8 mouse cellular contexts compared by ENCODE assay signal in the genomic region with DNA sequence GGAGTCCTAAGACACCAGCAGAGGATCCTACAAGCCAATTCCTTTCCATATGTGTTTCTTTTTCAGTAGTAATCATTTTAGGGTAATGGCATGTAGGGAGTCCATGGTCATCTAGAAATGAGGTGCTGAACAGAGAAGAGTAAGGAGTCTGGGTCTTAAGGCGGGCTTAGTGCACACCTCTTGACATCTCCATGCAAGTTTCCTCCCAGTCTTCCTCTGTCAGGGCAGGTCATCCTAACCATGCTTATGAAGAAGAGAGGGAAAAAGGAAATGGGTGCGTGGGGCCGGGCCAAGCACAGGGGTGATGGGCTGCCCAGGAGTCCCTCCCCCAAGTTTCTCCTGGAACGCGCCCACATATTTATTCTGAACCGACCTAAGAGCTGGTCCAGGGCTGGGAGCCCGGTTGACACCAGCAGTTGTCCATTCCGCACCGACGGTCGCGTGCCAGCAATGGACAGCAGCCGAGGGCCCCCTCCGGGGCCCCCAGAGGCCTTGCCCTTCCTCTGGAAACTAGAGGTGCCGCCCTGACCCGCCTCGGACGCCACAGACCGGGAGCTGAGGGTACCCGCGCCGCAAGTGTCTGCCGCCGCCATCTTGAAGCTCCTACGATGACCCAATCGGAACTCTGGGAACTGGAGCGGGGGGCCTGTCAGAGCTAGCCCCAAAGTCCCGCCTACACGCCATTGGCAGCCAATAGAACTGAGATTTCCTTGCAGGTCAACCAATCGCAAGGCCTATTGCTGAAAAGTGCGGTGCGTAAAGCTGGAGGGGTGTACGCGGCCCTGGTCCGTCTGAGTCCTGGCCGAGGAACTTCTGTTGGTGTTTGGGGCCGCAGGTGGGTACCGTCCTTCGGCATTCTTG. TPM values are rescaled to one million over a fixed set of nuclear protein-coding genes. Genes with fewer than 3 reads are reported as not detected.
A peak's percentile ranks its signal among the peaks of the same experiment; 100 is the strongest.
DNase-seq lines count a peak whose midpoint lies in the region; ATAC-seq lines count a peak whose summit lies in the region.

A gene (minus strand): TSS at position 669 of the 861 bp plus-strand sequence.
A gene (plus strand): TSS at position 743 of the 861 bp plus-strand sequence.

- intact Hi-C loops in gastrocnemius, postnatal 14 days (cut with DNase I; ENCODE audit: low total_unique reads) = no loop called here
- intact Hi-C loops in left cerebral cortex, postnatal 10 days (cut with DNase I) = loop anchor here (10.0 kb wide), 1 partner anchor 219 kb away; no protein-coding TSS in a partner anchor

- ATAC-seq in inflammation-experienced regulatory T-cells, adult 6 months = peak; percentile 98
- ATAC-seq in megakaryocyte-erythroid progenitor cell, adult 5-6 weeks (replicated peaks; ENCODE audit: low FRiP score, low TSS enrichment, poor library complexity, severe bottlenecking) = peak; percentile 99

- peak; percentile 98 to 99 for DNase-seq in adrenal gland, adult (ENCODE audit: inconsistent age in 2 of 2, low spot score in 1 of 2)
- DNase-seq in embryo, embryonic 10.5 days (ENCODE audit: low spot score) = peak; percentile 99
- peak; percentile 95 for DNase-seq in gastrocnemius, postnatal 14 days
- peak; percentile 97 to 98 for DNase-seq in left cerebral cortex, postnatal 10 days (ENCODE audit: extremely low spot score in 1 of 2, low spot score in 2 of 2)
- DNase-seq in right cerebral cortex, postnatal 25 days = peak; percentile 98
- peak; percentile 94 to 95 for DNase-seq in urinary bladder, postnatal 4 days (ENCODE audit: low spot score in 2 of 2)

RNA-seq across cellular contexts. Expression of the first gene that starts in this region (rescaled TPM):
- 1 to 10 TPM; 8.2 to 9.2 TPM for total RNA-seq in gastrocnemius, postnatal 14 days (2021)
- 10 to 100 TPM in 2 of 3 experiments, 1 to 10 TPM in 1; 8.8 to 16.9 (median 13.6) TPM for polyA plus RNA-seq in inflammation-experienced regulatory T-cells, adult 6 months (2017; shearing (Covaris generic))
- total RNA-seq in left cerebral cortex, postnatal 10 days (2021) = 10 to 100 TPM; 22.8 to 25.1 TPM
- 21.5 and 41.7 TPM in 2 replicates for total RNA-seq in megakaryocyte-erythroid progenitor cell, adult 5-6 weeks (2014; fragmentation: Nextera tagmentation)
- total RNA-seq in megakaryocyte-erythroid progenitor cell, adult 5-6 weeks (2017) = 20.7 and 30.3 TPM in 2 replicates

RNA-seq across cellular contexts. Expression of the second gene that starts in this region (rescaled TPM):
- total RNA-seq in gastrocnemius, postnatal 14 days (2021) = 10 to 100 TPM; 32.3 to 36.2 TPM
- 10 to 100 TPM; 49.6 to 59.0 (median 58.7) TPM for polyA plus RNA-seq in inflammation-experienced regulatory T-cells, adult 6 months (2017; shearing (Covaris generic))
- 10 to 100 TPM; 33.5 TPM for total RNA-seq in left cerebral cortex, postnatal 10 days (2021)
- 47.5 and 61.7 TPM in 2 replicates for total RNA-seq in megakaryocyte-erythroid progenitor cell, adult 5-6 weeks (2014; fragmentation: Nextera tagmentation)
- 55.6 and 72.8 TPM in 2 replicates for total RNA-seq in megakaryocyte-erythroid progenitor cell, adult 5-6 weeks (2017)

Comparison
In these comparisons a context has a peak if more than half of its experiments do, and no peak if none do; other contexts are left out.
1. Peak in every context shown above with its lines: DNase-seq and ATAC-seq.